Mouse (Mus musculus): Measurements from ENCODE around the gene Gm4787. TPM values are rescaled to one million over a fixed set of nuclear protein-coding genes. Genes with fewer than 3 reads are reported as not detected.

Gene Gm4787
- polyA plus RNA-seq (2017; shearing (Covaris generic)), result 0.83 TPM

DNA sequence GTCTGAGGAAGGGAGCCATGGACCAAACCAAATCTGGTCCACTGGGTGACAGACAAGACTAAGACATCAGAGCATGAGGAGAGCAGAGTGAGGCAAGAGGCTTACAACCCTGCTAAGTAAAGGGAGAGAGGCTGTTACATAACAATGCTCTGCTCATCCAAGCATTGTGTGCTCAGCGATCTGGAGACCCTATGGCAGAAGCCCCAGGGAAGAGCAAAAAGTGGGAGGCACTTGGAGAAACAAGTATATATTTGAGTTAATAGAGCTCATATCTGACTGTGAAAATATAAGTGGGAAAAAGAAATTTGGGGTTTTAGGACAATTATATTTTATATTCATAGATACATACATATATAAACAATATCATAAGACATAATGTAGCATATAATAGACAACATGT, at the start of gene Gm4787:
TSS of gene Gm4787 (minus strand) at position 101 of the 400 bp plus-strand sequence.

DNA sequence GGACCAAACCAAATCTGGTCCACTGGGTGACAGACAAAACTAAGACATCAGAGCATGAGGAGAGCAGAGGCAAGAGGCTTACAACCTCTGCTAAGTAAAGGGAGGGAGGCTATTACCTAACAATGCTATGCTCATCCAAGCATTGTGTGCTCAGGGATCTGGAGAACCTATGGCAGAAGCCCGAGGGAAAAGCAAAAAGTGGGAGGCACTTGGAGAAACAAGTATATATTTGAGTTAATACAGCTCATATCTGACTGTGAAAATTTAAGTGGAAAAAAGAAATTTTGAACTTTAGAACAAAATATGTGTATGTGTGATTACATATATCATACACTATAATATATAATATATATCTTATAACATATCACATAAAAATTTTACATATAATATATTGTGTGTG, 42.6 kb upstream of the Gm4787 start, which contains the start of gene Adam4:
TSS of gene Adam4 (minus strand) at position 101 of the 400 bp plus-strand sequence.

GRCm38 (mm10) chr12:81332875-81333421, 46.3 kb downstream of the Gm4787 start, which contains the start of gene Slc8a3:
Gene Slc8a3, minus strand, starts transcription at chr12:81333180.

Other genes with a start within 250 kb of the Gm4787 start
- not detected for gene Slc8a3, start 46.3 kb downstream of the Gm4787 start, polyA plus RNA-seq (2017; shearing (Covaris generic))
- gene Adam4, start 42.5 kb upstream of the Gm4787 start, polyA plus RNA-seq (2017; shearing (Covaris generic)), result 0.90 TPM
- gene Cox16, start 105.7 kb upstream of the Gm4787 start, polyA plus RNA-seq (2017; shearing (Covaris generic)), result 153 TPM
- 18.8 TPM for gene Gm20498, start 153.4 kb upstream of the Gm4787 start, polyA plus RNA-seq (2017; shearing (Covaris generic))
- gene Synj2bp, start 153.4 kb upstream of the Gm4787 start, polyA plus RNA-seq (2017; shearing (Covaris generic)), result 70.8 TPM
- not detected for gene Adam21, start 189.0 kb upstream of the Gm4787 start, polyA plus RNA-seq (2017; shearing (Covaris generic))
- gene Med6, start 215.5 kb upstream of the Gm4787 start, polyA plus RNA-seq (2017; shearing (Covaris generic)), result 32.6 TPM